Mouse (Mus musculus): ENCODE results near the gene Pkd1l1. TPM values are rescaled to one million over a fixed set of nuclear protein-coding genes. Genes with fewer than 3 reads are reported as not detected.
A peak's percentile ranks its signal among the peaks of the same experiment; 100 is the strongest.

Gene Pkd1l1
- polyA plus RNA-seq, 1 experiment from 2014 or later: not detected

GRCm38 (mm10) chr11:8870115-8870514 is 103.0 kb downstream of the Pkd1l1 start:
- Histone ChIP-seq H3K9ac (ENCODE audit: low read depth, low read length) (no peak overlapping the region), H3K36me3 (ENCODE audit: control insufficient read depth, insufficient read depth, low read length) (no peaks in the 10 kb centered on the region), H3K9me3 (ENCODE audit: control insufficient read depth, low read length) (no peaks in the 10 kb centered on the region), H3K4me2 (replicated peaks; ENCODE audit: low read depth, low read length) (no peak overlapping the region), H3K27me3 (ENCODE audit: control insufficient read depth, insufficient read depth, low read length) (no peaks in the 10 kb centered on the region), H3K4me3 (ENCODE audit: low read depth, low read length) (no peak overlapping the region), H3K4me1 (replicated peaks; ENCODE audit: control insufficient read depth, insufficient read depth, low read length) (no peaks in the 10 kb centered on the region), H3K27ac (ENCODE audit: low read depth, low read length) (no peak overlapping the region)
- DNase-seq (ENCODE audit: low spot score): no peak
- WGBS: 91% methylated on average over 5 of the region's 5 CpGs
- ATAC-seq (ENCODE audit: low FRiP score): no peak

- WGBS: 97% methylated on average over 7 of the region's 7 CpGs
- no peak for ATAC-seq (ENCODE audit: low FRiP score)
- no peaks in the 10 kb centered on the region for H3K36me3 ChIP-seq (ENCODE audit: control insufficient read depth, insufficient read depth, low read length)
- no peaks in the 10 kb centered on the region for H3K4me1 ChIP-seq (replicated peaks; ENCODE audit: control insufficient read depth, insufficient read depth, low read length)
- no peak overlapping the region for H3K27ac ChIP-seq (ENCODE audit: low read depth, low read length)
- no peak for DNase-seq (ENCODE audit: low spot score)
- no peak overlapping the region for H3K4me3 ChIP-seq (ENCODE audit: low read depth, low read length)
- H3K9me3 ChIP-seq (ENCODE audit: control insufficient read depth, low read length): no peaks in the 10 kb centered on the region
- H3K4me2 ChIP-seq (replicated peaks; ENCODE audit: low read depth, low read length): no peak overlapping the region
- H3K9ac ChIP-seq (ENCODE audit: low read depth, low read length): no peak overlapping the region
- H3K27me3 ChIP-seq (ENCODE audit: control insufficient read depth, insufficient read depth, low read length): no peaks in the 10 kb centered on the region
Measured at GRCm38 (mm10) chr11:8866021-8866420, 107.0 kb downstream of the Pkd1l1 start.

- peak; percentile 34 for DNase-seq (ENCODE audit: low spot score)
- no peak overlapping the region for H3K4me3 ChIP-seq (ENCODE audit: low read depth, low read length)
- H3K9me3 ChIP-seq (ENCODE audit: control insufficient read depth, low read length): no peaks in the 10 kb centered on the region
- no peak overlapping the region for H3K27ac ChIP-seq (ENCODE audit: low read depth, low read length)
- H3K4me2 ChIP-seq (replicated peaks; ENCODE audit: low read depth, low read length): no peak overlapping the region
- 77% methylated on average over 8 of the region's 8 CpGs for WGBS
- no peaks in the 10 kb centered on the region for H3K4me1 ChIP-seq (replicated peaks; ENCODE audit: control insufficient read depth, insufficient read depth, low read length)
- H3K27me3 ChIP-seq (ENCODE audit: control insufficient read depth, insufficient read depth, low read length): no peaks in the 10 kb centered on the region
- H3K36me3 ChIP-seq (ENCODE audit: control insufficient read depth, insufficient read depth, low read length): no peaks in the 10 kb centered on the region
- H3K9ac ChIP-seq (ENCODE audit: low read depth, low read length): no peak overlapping the region
- peak; percentile 63 for ATAC-seq (ENCODE audit: low FRiP score)
Measured at GRCm38 (mm10) chr11:8863955-8864675, 109.0 kb downstream of the Pkd1l1 start.

- Histone ChIP-seq H3K27ac (ENCODE audit: low read depth, low read length) (no peak overlapping the region), H3K9ac (ENCODE audit: low read depth, low read length) (no peak overlapping the region), H3K4me1 (replicated peaks; ENCODE audit: control insufficient read depth, insufficient read depth, low read length) (no peaks in the 10 kb centered on the region), H3K27me3 (ENCODE audit: control insufficient read depth, insufficient read depth, low read length) (no peaks in the 10 kb centered on the region), H3K36me3 (ENCODE audit: control insufficient read depth, insufficient read depth, low read length) (no peaks in the 10 kb centered on the region), H3K4me2 (replicated peaks; ENCODE audit: low read depth, low read length) (no peak overlapping the region), H3K4me3 (ENCODE audit: low read depth, low read length) (no peak overlapping the region), H3K9me3 (ENCODE audit: control insufficient read depth, low read length) (no peaks in the 10 kb centered on the region)
- DNase-seq (ENCODE audit: low spot score): no peak
- 86% methylated on average over 4 of the region's 4 CpGs for WGBS
- no peak for ATAC-seq (ENCODE audit: low FRiP score)
Measured at GRCm38 (mm10) chr11:8862426-8862825, 110.6 kb downstream of the Pkd1l1 start.

- Histone ChIP-seq H3K4me2 (replicated peaks; ENCODE audit: low read depth, low read length) (no peak overlapping the region), H3K4me3 (ENCODE audit: low read depth, low read length) (no peak overlapping the region), H3K27me3 (ENCODE audit: control insufficient read depth, insufficient read depth, low read length) (no peaks in the 10 kb centered on the region), H3K9me3 (ENCODE audit: control insufficient read depth, low read length) (no peaks in the 10 kb centered on the region), H3K9ac (ENCODE audit: low read depth, low read length) (no peak overlapping the region), H3K27ac (ENCODE audit: low read depth, low read length) (no peak overlapping the region), H3K4me1 (replicated peaks; ENCODE audit: control insufficient read depth, insufficient read depth, low read length) (no peaks in the 10 kb centered on the region), H3K36me3 (ENCODE audit: control insufficient read depth, insufficient read depth, low read length) (no peaks in the 10 kb centered on the region)
- 79% methylated on average over 4 of the region's 4 CpGs for WGBS
- no peak for DNase-seq (ENCODE audit: low spot score)
- ATAC-seq (ENCODE audit: low FRiP score): no peak
Measured at GRCm38 (mm10) chr11:8861978-8862377, 111.1 kb downstream of the Pkd1l1 start.

- 28% methylated on average over 3 of the region's 3 CpGs for WGBS
- DNase-seq (ENCODE audit: low spot score) (peak; percentile 13), ATAC-seq (ENCODE audit: low FRiP score) (no peak)
- Histone ChIP-seq H3K36me3 (ENCODE audit: control insufficient read depth, insufficient read depth, low read length) (no peaks in the 10 kb centered on the region), H3K4me3 (ENCODE audit: low read depth, low read length) (no peak overlapping the region), H3K9me3 (ENCODE audit: control insufficient read depth, low read length) (no peaks in the 10 kb centered on the region), H3K27me3 (ENCODE audit: control insufficient read depth, insufficient read depth, low read length) (no peaks in the 10 kb centered on the region), H3K4me1 (replicated peaks; ENCODE audit: control insufficient read depth, insufficient read depth, low read length) (no peaks in the 10 kb centered on the region), H3K4me2 (replicated peaks; ENCODE audit: low read depth, low read length) (no peak overlapping the region), H3K27ac (ENCODE audit: low read depth, low read length) (no peak overlapping the region), H3K9ac (ENCODE audit: low read depth, low read length) (no peak overlapping the region)
Measured at GRCm38 (mm10) chr11:8860878-8861277, 112.2 kb downstream of the Pkd1l1 start.

GRCm38 (mm10) chr11:8859868-8860267 is 113.2 kb downstream of the Pkd1l1 start:
- WGBS: 30% methylated on average over 5 of the region's 5 CpGs
- ATAC-seq (ENCODE audit: low FRiP score): no peak
- no peaks in the 10 kb centered on the region for H3K36me3 ChIP-seq (ENCODE audit: control insufficient read depth, insufficient read depth, low read length)

GRCm38 (mm10) chr11:8859041-8859440 is 114.0 kb downstream of the Pkd1l1 start:
- H3K9me3 ChIP-seq (ENCODE audit: control insufficient read depth, low read length): no peaks in the 10 kb centered on the region
- WGBS: 52% methylated on average over 3 of the region's 3 CpGs
- no peak overlapping the region for H3K4me2 ChIP-seq (replicated peaks; ENCODE audit: low read depth, low read length)
- ATAC-seq (ENCODE audit: low FRiP score): no peak
- H3K4me3 ChIP-seq (ENCODE audit: low read depth, low read length): no peak overlapping the region
- no peak for DNase-seq (ENCODE audit: low spot score)
- no peaks in the 10 kb centered on the region for H3K4me1 ChIP-seq (replicated peaks; ENCODE audit: control insufficient read depth, insufficient read depth, low read length)
- no peak overlapping the region for H3K9ac ChIP-seq (ENCODE audit: low read depth, low read length)
- H3K27me3 ChIP-seq (ENCODE audit: control insufficient read depth, insufficient read depth, low read length): no peaks in the 10 kb centered on the region
- no peak overlapping the region for H3K27ac ChIP-seq (ENCODE audit: low read depth, low read length)
- H3K36me3 ChIP-seq (ENCODE audit: control insufficient read depth, insufficient read depth, low read length): no peaks in the 10 kb centered on the region

More at GRCm38 (mm10) chr11:8859868-8860267, 113.2 kb downstream of the Pkd1l1 start:
- Histone ChIP-seq H3K4me3 (ENCODE audit: low read depth, low read length) (no peak overlapping the region), H3K9ac (ENCODE audit: low read depth, low read length) (no peak overlapping the region), H3K27me3 (ENCODE audit: control insufficient read depth, insufficient read depth, low read length) (no peaks in the 10 kb centered on the region), H3K4me1 (replicated peaks; ENCODE audit: control insufficient read depth, insufficient read depth, low read length) (no peaks in the 10 kb centered on the region), H3K4me2 (replicated peaks; ENCODE audit: low read depth, low read length) (no peak overlapping the region), H3K9me3 (ENCODE audit: control insufficient read depth, low read length) (no peaks in the 10 kb centered on the region), H3K27ac (ENCODE audit: low read depth, low read length) (no peak overlapping the region)
- peak; percentile 78 for DNase-seq (ENCODE audit: low spot score)

- no peak overlapping the region for H3K9ac ChIP-seq (ENCODE audit: low read depth, low read length)
- H3K36me3 ChIP-seq (ENCODE audit: control insufficient read depth, insufficient read depth, low read length): no peaks in the 10 kb centered on the region
- H3K4me3 ChIP-seq (ENCODE audit: low read depth, low read length): no peak overlapping the region
- DNase-seq (ENCODE audit: low spot score) (no peak), ATAC-seq (ENCODE audit: low FRiP score) (no peak)
- H3K9me3 ChIP-seq (ENCODE audit: control insufficient read depth, low read length): no peaks in the 10 kb centered on the region
- WGBS: 52% methylated on average over 5 of the region's 5 CpGs
- no peaks in the 10 kb centered on the region for H3K27me3 ChIP-seq (ENCODE audit: control insufficient read depth, insufficient read depth, low read length)
- H3K4me1 ChIP-seq (replicated peaks; ENCODE audit: control insufficient read depth, insufficient read depth, low read length): no peaks in the 10 kb centered on the region
- H3K4me2 ChIP-seq (replicated peaks; ENCODE audit: low read depth, low read length): no peak overlapping the region
- no peak overlapping the region for H3K27ac ChIP-seq (ENCODE audit: low read depth, low read length)
Measured at GRCm38 (mm10) chr11:8856125-8856524, 116.9 kb downstream of the Pkd1l1 start.
